Mouse (Mus musculus) testis, adult 10 weeks (tissue): Measurements from ENCODE around the gene AC131692.1. TPM values are rescaled to one million over a fixed set of nuclear protein-coding genes. Genes with fewer than 3 reads are reported as not detected.

Experiments used
- polyA plus RNA-seq: library from polyadenylated mRNA; stranded (reverse); fragments of 350-450 nt; fragmentation: Illumina TruSeq; extraction: RNeasy Lipid Tissue Mini Kit (QIAGEN cat#74804); gene quantifications from one replicate; pipeline ENCODE4 v1.2.3, GENCODE M21; 2014; ENCODE audit warnings: low read depth, low replicate concordance

Gene AC131692.1
- polyA plus RNA-seq = 56.3 TPM

GRCm38 (mm10) chr19:6094119-6094518 lies at the start of gene AC131692.1:
AC131692.1 (plus strand) TSS chr19:6094419.

DNA sequence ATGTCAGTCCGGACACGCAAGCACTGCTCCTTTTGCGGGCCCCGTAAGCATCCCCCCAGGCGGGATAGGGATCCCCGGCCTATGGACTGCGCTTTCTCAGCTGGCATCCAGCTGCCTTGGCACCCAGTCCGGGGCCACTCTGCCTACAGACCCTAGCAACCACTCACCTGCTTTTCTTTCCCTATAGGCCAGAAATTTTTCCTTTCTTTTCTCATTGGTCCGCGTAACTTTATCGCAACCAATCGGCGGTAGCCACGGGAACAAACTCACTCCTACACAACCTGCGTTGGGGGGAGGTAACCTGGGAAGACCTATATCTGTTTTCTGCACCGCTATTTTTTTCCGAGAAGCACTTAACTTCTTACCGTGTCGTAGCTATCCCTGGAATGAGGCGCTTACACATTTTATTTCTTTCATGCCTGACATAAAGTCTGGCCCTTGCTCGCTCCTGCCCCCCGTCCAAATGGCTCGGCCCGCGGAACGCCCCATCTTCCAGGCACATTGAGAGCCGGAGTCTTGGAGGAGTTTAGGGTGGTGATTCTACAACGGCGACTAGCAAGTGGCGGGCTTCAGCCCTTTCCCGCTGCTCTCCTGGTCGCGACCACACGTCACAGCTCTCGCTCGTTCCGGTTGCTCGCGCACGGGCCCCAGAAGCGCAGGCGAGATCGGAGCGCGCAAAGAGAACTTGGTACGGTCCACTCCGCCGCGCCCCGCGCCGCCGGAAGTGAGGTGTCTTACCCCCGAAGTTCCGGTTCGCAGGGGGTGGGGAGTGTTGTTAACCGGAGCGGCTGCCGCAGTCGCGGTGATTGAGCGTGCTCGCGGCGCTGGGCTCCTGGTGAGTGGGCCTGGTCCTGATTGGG lies 47.7 kb upstream of the AC131692.1 start, which contains the start of gene Syvn1:
TSS of gene Syvn1 (plus strand) at position 283 of the 860 bp plus-strand sequence.

GRCm38 (mm10) chr19:6057313-6058096 lies 36.7 kb upstream of the AC131692.1 start, which contains the start of the genes Mrpl49 and Fau:
Mrpl49 (minus strand) TSS chr19:6057785.
Fau (plus strand) TSS chr19:6057844.

DNA sequence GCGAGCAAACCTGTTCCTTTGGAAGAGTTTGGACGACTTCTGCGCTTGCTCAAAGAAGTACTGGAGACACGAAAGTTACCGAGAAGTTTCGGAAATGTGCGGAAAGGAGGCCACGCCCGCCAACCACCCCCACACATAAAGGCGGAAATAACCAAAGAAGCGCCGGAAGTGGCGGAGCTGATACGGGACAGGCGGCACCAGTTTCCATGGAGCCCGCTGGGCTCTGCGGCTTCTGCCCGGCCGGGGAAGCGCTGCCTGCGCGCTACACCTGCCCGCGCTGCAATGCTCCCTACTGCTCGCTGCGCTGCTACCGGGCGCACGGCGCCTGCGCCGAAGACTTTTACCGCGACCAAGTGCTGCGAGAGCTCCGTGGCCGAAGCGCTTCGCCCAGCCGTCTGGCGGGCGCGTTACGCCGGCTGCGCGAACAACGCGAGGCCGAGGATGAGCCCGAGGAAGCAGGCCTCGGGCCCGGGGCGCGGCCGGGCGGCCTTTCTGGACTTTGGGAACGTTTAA lies 33.1 kb upstream of the AC131692.1 start, which contains the start of gene Znhit2:
TSS of gene Znhit2 (plus strand) at position 172 of the 513 bp plus-strand sequence.

GRCm38 (mm10) chr19:6067724-6068415 lies 26.3 kb upstream of the AC131692.1 start, which contains the start of gene Tm7sf2:
Tm7sf2 (minus strand) TSS chr19:6068373.

DNA sequence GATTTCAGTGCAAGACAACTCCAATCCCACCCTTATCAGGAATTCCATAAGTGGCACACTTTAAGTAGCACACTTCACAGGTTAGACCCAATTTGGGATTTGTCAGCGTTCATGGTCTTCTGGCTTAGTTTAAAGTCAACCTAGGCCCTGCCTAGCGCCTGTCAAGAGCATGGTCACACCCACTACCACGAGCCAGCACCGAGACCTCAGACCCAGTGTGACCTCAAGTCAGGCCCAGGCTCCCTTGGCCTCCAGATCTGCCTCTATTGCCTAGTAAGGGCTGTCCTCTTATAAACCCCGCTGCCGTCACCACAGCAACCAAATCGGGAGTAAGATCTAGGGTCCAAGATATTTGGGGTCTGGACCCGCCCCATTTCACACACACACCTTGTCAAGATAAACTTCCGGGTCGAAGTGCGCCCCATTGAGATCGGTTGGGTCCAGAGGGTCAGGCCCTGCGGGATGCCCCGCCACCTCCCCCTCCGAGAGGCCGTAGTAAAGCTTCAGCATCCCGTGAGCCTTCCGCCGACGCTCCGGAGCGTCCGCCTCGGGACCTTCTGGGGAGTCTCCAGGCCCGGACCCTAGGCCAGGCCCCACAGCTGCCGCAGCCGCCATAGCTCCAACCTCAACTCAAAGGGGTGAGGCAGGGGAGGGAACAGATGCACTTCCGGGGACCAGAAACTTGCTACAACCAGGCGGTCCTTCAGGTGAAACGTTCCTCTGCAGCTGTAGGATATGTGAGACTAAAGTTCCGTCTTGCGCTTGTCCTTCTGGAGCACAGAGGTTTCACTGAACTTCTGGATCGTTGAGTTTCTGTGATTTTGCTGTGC lies 17.4 kb upstream of the AC131692.1 start, which contains the start of gene Vps51:
TSS of gene Vps51 (minus strand) at position 668 of the 830 bp plus-strand sequence.

GRCm38 (mm10) chr19:6079983-6080480 lies 14.2 kb upstream of the AC131692.1 start, which contains the start of gene Tmem262:
Tmem262 (plus strand) TSS chr19:6080033.

DNA sequence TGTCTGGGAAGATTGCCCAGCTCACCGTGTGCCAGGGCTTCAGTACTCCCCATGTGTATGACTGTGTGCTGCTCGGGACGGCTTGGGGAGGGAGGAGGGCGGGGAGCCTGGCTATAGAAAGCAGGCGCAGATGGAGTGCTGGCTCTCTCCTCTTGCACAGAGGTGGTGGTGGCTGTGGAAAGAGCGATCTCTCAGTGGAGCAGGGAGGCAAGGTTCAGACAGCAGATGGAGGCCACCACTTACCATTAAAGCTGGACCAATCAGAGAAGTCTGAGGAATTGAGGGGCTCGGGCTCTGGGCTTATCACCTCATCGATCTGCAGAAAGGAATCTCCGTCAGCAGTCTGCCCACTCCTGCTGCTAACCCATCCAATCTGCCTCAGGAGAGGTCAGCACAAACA lies 12.1 kb upstream of the AC131692.1 start, which contains the start of gene Gm28374:
TSS of gene Gm28374 (minus strand) at position 101 of the 400 bp plus-strand sequence.

DNA sequence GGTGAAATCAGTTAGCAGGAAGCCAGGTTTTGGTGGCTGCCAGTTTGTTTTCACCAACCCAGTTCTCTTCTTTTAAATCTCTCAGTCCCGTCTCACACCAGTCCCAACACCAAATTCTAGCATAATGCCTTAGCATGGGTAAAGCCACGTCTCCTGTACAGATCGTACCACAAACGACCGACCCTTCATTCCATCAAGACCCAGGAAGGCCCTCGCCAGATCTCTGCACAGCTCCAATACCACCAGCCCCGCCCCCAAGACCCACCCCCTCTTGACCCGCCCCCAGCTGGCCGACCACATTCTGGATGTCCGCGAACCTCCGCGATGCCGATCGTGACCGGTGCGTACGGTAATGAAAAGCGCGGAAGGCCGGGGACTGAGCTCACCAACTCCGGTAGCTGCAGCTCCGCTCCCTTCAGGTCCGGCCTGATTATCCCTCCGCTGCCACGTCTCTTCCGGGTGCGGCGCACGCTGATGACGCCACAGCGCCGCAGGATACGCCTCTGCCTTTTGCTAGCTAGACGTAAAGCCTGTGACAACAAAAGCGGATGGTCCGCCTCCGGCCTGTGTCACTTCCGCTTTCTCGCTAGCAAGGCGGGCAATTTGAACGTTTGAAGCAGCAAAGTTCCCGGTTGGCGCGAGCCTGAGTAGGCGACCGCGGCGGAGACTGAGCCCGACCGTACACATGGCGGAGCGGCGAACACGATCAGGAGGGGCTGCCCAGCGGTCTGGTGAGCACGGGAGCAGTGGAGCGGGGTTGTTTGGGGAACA lies 9.6 kb upstream of the AC131692.1 start, which contains the start of the genes Zfpl1 and Cdca5:
TSS of gene Zfpl1 (minus strand) at position 479 of the 771 bp plus-strand sequence.
TSS of gene Cdca5 (plus strand) at position 506 of the 771 bp plus-strand sequence.

GRCm38 (mm10) chr19:6105586-6105985 lies 11.4 kb downstream of the AC131692.1 start, which contains the start of gene Naaladl1:
Naaladl1 (plus strand) TSS chr19:6105782.

DNA sequence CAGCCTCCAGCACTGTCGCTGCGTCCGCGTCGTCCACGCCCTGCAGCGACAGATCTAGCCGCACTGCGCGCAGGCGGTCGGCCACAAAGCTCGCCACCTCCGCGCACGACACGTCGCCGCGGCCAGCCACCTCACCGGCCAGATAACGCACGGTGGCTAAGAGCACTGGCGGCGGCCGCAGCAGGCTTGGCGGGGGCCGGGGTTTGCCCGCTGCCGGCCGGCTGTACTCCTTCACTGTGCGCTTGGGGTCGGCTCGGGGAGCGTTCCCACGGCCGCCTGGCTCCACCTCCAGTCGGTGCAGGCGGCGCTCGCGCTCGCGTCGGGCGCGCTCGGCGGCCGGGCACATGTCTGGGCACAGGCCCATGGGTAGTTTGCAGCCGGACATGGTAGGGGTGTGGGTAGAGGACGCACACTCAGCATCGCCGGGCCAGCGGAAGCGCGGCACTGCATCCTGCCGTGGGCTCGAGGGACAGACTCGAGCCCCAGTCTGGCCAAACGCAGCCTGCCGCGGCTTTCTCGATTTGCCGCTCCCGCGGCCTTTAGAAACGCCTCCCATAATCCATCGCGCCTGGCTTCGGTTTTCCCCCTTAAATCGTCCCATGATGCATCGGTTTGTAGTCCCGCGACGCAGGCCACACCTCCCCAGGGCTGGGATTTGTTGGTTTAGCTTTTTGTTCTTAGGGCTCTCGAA lies 23.9 kb downstream of the AC131692.1 start, which contains the start of gene Sac3d1:
TSS of gene Sac3d1 (minus strand) at position 665 of the 691 bp plus-strand sequence.

GRCm38 (mm10) chr19:6127760-6128341 lies 33.6 kb downstream of the AC131692.1 start, which contains the start of gene Snx15:
Snx15 (minus strand) TSS chr19:6128304.

GRCm38 (mm10) chr19:6140678-6141393 lies 46.6 kb downstream of the AC131692.1 start, which contains the start of gene Batf2:
Batf2 (plus strand) TSS chr19:6140983.

GRCm38 (mm10) chr19:6141394-6141749 lies 47.2 kb downstream of the AC131692.1 start, which contains the start of gene Arl2:
Arl2 (minus strand) TSS chr19:6141548.

